Mouse (Mus musculus): ENCODE data around the gene Zfyve19.

Zfyve19 gene

GRCm38 (mm10) chr2:119196316-119197108, 11.9 kb upstream of the Zfyve19 start:
- no peak for DNase-seq

GRCm38 (mm10) chr2:119197493-119197892, 10.9 kb upstream of the Zfyve19 start:
- no peak for DNase-seq

GRCm38 (mm10) chr2:119198049-119198448, 10.4 kb upstream of the Zfyve19 start:
- no peak for DNase-seq

GRCm38 (mm10) chr2:119198934-119199333, 9.5 kb upstream of the Zfyve19 start:
- DNase-seq = no peak

GRCm38 (mm10) chr2:119202914-119203453, 5.4 kb upstream of the Zfyve19 start:
- peak; percentile 77 for DNase-seq

- no peak for DNase-seq
These were observed 4.5 kb upstream of the Zfyve19 start for GRCm38 (mm10) chr2:119203871-119204460.

DNA sequence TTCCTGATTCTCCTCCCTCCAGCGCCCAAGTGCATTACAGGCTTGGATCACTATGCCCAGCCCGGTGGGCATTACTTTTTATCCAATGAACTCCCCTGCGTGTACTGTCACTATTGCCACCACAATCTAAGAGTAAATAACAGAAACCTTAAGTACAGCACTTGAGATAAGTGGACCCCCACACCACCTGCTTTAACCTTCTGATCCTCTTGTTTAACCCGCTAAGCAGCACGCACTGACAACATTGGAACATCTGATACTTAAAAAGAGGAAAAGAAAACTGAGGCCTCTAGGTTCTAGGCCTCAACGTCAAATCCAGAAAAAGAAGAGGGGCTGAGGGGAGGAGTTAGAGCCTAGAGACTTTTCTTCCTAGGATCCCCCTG, 465 bp upstream of the Zfyve19 start:
- no peak for DNase-seq

GRCm38 (mm10) chr2:119209176-119209507, 725 bp downstream of the Zfyve19 start:
- DNase-seq = no peak

DNA sequence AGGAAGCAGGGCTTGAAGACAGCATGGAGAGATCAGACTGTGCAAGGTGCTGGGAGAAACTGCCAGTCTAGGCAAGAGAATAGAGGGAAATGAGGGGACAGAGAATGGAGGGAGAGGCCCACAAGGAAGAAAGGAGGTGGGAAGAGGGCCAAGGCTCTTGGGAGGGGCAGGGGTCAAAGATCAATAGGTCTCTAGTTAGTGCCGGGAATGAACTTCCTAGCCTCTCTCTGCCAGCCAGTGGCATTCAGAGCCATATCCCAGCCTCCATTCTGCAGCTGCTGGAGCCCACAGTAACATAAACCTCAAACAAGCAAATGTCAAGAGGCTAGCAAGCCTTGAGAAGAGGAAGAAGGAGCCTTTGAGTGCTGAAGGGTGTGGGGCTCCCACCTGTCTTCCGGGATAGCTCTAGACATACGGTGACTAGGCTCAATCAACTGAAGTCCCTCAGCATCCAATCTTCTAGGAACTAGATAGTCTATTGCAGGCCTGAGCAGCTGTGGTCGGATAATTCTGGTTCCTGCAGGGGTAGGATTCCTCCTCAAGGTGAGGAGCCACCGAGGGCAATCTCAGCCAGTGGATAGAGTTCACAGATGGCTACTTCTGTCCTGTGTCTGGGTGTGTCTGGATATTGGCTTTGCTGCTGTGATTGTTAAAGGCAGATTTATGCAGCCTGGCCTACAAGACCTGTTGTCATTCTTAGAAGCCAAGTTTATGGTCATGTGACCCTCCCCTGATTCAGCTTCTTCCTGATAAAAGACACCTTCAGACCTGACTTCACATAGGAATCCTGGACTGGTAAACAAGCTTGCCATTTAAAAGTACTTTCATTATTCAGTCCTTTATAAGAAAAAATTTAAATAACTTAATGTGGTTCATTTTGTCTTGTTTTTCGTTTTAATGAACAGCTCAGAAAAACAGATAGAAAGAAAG, 21.6 kb downstream of the Zfyve19 start, which contains the start of gene Ppp1r14d:
Ppp1r14d (minus strand) TSS at position 132 of the 930 bp plus-strand sequence.
- DNase-seq = no peak

DNA sequence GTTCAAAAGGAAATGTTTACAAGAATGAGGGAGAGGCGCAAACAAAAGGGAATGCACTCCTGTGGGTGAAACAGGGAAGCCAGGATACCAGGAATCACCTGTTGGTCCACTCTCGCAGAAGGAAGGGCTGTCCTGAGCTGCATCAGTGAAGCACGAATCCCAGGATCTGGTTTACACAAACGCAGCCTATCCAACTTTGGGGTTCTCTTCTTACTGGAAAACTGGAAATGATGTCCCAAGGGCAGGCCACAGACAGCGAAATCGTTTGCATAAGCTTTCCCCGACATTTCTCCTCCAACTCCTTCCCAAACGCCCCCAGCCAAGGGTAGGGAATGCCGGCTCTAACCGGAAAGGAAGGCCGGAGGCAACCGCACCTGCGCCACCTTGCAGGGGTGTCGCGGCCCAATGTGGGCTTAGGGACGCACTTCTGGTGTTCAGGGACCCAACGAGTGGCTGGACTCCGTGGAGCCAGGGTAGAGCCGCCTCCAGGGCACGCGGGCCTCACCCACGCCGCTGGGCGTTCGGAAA, 28.3 kb downstream of the Zfyve19 start:
- no peak for DNase-seq

GRCm38 (mm10) chr2:119237210-119237870, 28.9 kb downstream of the Zfyve19 start, which contains the start of gene Spint1:
Gene Spint1 (plus strand): TSS chr2:119237362.
- DNase-seq = peak; percentile 80

- DNase-seq = no peak
These were observed 29.4 kb downstream of the Zfyve19 start for GRCm38 (mm10) chr2:119237871-119238220.

- DNase-seq = no peak
These were observed 30.3 kb downstream of the Zfyve19 start for GRCm38 (mm10) chr2:119238671-119239070.

GRCm38 (mm10) chr2:119240075-119240818, 31.8 kb downstream of the Zfyve19 start:
- DNase-seq = no peak

GRCm38 (mm10) chr2:119240819-119241186, 32.4 kb downstream of the Zfyve19 start:
- DNase-seq = no peak

- DNase-seq = peak; percentile 59
These were observed 34.1 kb downstream of the Zfyve19 start for GRCm38 (mm10) chr2:119242548-119242947.

GRCm38 (mm10) chr2:119245246-119245645, 36.8 kb downstream of the Zfyve19 start:
- DNase-seq = no peak

GRCm38 (mm10) chr2:119247904-119248303, 39.5 kb downstream of the Zfyve19 start:
- DNase-seq = no peak

DNA sequence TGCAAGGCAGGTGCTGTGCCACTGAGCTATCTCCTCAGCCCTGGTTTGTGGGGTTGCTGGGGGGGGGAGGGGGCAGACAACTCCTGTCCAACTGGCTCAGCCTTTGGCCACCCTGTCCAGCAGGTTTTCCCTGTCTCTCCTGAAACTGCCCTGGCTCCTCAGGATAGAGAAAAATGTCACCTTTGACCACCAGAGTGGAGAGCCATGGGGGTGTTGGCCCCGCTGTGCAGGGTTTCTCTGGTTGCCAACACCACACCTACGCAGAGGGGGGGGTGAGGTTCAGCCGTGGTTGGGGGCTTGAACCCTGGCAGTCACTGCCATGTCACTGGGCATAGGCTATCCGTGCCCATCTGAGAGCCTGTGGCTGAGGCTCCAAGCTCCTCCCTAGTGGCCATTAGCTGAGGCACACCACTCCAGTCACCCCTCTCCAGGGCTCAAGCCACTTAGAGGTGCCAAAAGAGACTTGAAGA, 41.2 kb downstream of the Zfyve19 start:
- peak; percentile 38 for DNase-seq

GRCm38 (mm10) chr2:119250377-119250776, 42.0 kb downstream of the Zfyve19 start:
- DNase-seq = no peak

GRCm38 (mm10) chr2:119250826-119251478, 42.5 kb downstream of the Zfyve19 start:
- peak; percentile 93 for DNase-seq
